Mouse (Mus musculus) CH12F3 (cell line): ENCODE results near the gene 1700003H04Rik.

ENCODE experiments used
- in situ Hi-C: fragments of 300-500 bp; cut with MboI; formaldehyde crosslinking; loops from 2 replicates; pipeline ENCODE4 v1.14.3; 2020; ENCODE audit warnings: low sequenced_read_pairs

The 1700003H04Rik gene

DNA sequence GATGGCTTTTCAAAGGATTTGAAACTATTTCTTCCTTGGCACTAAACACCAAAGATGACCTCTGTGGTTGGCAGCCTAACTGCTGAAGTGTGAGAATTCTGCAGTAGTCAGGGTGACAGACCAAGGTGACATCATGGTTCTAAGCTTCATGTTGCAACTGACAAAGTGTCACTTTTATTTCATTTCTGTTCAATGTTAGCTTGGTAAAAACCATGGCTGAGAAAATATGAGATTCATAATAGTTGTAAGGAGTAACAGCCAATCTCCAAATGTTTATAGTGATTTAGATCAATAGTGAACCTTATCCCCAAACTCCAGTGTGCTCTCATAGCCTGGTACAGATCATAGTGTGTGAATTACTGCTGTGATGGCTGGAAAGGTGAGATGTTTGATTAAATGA is at the start of gene 1700003H04Rik:
1700003H04Rik (minus strand) TSS at position 101 of the 400 bp plus-strand sequence.
- in situ Hi-C loops, result no loop called here

DNA sequence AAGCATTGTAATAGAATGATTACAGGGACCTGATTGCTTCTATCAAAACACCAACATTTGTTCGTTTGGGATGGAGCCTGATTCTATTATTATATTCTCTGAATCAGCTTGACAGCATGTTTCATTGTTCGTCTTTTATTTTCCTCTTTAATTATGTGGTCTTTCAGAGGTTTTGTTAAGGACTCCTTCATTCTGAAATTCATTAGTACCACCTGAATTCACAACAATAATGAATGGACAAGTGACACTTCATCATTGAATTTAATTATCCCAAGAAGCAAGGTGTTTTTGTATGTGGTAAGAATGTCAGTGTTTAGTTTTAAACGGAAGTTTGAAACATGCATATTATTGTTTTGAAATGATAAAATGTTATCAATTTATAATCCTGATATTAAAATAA is 42.1 kb upstream of the 1700003H04Rik start:
- in situ Hi-C loops, result no loop called here

DNA sequence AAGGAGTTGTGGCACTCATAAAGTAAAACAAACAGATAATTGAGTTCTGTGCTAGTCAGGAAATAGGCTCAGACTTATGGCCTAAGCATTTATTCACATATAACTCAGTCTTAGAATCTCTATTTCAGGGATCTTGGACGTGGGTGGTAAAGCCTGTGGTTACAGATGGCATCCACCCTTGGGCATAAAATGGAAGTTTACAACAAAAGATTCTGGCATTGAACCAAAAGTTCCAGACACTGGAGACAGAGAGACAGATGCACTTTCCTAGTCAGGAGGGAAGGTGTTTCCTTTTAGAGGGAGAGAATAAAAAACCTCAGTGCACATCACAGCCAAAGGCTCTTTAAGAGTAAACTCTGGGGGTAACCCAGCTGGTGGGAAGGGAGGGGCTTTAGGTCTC is 32.4 kb upstream of the 1700003H04Rik start:
- in situ Hi-C loops, result no loop called here

DNA sequence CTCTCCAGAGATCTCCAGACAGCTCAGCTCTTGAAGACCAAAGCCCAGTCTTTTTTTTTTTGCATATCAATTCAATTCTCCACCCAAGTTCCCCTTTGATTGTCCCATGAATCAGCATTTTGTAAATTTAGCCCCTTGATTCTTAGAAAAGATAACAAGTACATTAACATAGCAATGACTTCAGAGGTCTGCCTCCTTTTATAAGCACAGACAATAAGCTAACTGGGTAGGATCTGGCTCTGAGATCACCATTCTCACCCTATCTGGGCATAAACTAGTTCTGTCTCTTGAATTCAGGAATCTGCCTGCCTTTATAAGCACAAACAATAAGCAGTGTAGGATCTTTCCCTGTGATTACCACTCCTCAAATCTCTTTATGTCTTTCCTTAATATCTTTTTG is 29.1 kb upstream of the 1700003H04Rik start:
- in situ Hi-C loops, result no loop called here

DNA sequence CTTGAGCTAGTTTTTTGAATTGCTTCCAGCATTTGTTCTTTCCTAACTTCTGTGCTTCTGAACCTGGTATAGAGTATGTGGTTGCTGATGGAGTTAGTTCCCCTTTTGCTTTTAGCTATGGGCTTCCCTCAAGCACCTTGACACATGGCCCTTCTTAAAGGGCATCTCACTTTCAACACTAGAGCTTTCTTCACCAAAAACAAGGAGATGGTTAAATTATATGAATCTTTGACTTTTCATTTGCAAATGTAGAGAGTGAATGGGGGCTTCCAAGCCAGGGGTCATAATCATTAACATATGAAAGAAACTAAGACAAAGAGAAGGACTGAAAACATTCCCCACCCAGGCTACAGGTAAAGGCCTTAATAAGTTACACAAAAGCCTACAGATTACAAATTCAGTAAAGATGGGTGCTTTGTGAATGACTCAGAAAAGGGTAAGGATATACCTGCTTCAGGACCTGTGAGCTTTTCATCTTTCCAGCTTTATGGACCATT is 25.2 kb upstream of the 1700003H04Rik start:
- in situ Hi-C loops, result no loop called here

DNA sequence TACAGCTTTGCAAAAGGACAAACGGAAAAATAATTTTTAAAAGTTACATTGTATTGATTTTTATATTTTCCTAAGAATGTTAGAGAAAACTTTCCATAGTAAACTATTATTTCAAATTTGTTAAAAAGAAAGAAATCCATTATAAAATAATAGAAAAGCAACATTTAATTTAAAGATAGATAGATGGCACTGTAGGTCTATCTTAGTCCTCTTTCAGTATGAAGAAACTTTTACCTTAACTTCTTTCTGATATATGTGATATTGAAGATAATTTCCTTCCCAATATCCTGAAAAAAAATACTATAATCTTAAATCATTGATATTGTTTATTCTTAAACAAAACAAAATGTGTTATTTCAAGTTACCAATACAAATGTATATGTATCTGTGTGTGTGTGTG is 24.6 kb upstream of the 1700003H04Rik start:
- in situ Hi-C loops, result no loop called here

DNA sequence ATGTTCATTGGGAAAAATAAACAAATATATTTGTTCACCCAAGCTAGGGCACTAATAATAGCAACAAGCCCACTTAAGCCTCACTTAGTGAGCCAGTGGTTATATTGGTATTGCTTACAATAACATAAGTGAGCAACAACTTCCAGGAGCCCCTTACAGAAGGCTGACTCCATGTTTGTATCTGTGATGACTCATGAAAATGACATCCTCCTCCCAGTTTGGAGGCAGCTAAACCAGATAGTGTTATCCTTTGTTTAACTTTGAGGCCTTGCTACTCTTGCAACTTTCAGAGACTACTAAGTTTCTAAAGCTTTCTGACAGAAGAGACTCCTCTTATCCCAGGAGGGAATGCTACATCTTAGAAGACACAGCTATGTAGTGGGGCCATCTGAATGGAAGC is 16.9 kb upstream of the 1700003H04Rik start:
- in situ Hi-C loops, result no loop called here

DNA sequence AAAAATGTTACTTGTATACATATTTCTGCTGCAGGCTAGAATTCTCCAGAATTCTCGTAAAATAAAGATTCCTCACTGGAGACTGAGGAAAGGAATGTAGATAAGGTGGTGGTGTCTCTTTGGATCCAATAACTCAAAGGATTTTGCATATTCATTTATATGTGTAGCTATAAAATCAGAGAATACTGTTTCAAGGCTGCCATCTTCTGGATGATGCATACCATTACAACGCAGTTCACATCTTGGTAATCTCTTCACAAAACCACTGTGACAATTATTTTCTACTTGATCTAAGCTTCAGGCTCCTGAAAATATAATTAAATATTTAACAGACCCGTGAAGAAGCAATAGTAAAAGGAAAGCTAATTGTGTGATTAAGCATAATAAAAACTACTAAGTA is 6.6 kb upstream of the 1700003H04Rik start:
- in situ Hi-C loops, result no loop called here

DNA sequence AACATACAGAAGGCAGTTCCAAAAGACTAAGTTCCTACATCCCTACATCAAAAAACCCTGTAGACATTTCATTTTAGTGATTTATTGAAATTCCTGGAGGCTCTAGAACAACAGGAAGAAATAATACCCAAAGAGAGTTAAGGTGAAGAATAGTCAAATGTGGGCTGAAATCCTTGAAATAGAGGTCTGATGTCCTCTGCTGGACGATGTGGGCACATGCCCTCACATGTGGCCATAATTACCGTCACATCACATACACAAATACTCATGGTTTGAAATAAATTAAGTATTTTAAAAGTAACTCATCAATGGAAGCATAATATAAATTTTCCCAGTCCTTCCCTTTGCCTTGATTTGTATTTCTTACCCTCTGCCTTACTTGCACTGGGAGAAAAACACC is 4.9 kb upstream of the 1700003H04Rik start:
- in situ Hi-C loops, result no loop called here

DNA sequence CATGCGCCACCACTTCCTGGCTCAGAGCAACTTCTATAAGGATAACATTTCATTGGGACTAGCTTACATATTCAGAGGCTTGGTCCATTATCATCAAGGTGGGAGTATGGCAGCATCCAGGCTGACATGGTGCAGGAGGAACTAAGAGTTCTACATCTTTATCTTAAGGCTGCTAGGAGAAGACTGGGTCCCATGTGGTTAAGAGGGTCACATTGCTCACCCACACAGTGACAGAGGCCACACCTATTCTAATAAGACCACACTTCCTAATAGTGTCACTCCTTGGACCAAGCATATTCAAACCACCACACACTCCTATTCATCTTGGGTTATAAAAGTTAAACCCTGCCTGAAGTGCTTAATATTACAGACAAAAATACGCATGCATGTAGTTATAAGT is 23.6 kb downstream of the 1700003H04Rik start:
- in situ Hi-C loops, result no loop called here

DNA sequence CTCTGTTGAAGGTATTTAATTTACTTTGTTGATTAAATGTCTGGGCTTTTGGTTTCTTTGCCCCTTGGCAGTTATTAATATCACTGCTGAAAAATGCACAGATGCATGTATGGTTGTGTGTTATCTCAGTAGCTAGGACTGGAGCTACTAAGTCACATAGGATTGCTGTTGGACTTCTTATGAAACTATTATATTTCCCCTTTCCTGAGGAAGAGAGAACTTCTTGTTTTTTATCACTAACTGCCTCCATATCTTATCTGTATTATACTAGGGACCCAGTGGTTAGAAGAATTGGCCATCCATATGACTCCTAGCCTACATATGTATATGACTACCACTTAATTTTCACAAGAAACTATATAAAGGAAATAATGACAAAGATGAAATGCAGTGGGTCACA is 24.9 kb downstream of the 1700003H04Rik start:
- in situ Hi-C loops, result no loop called here

DNA sequence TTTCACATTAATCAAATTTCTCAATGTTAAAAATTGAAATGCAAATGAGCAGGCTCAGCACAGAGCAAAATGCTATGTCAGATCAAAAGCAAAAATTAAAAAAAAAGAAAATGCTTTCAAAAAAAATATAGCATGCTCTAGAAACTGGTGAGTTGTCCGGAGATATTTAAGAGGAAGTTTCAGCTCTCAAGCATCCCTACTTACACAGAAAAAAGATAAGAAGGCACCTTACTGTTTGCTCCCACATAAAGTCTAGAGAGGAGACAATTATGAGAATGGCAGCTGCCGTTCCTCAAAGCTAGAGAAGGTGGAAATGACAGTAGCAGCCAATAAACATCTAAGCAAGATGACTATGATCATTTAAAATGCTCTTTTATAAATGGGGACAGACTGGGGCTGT is 25.8 kb downstream of the 1700003H04Rik start:
- in situ Hi-C loops, result no loop called here

DNA sequence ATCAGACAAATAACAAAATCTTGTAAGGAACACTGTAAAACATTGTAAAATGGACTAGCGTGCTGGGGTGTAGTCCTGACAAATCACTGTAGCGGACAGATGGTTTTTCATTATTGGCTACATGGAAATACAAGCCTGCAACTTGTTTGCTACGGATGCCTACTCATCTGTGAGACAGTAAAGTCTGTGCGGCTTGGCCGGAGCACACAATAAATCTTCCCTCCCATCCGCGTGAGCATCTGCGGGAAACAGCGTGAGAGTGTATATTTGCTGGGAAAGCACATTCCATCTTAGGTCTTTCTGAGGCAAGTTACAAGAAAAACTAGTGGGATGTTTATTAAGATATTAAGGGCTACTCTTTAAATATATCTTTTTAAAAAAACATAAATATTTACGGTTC is 32.0 kb downstream of the 1700003H04Rik start:
- in situ Hi-C loops, result no loop called here

DNA sequence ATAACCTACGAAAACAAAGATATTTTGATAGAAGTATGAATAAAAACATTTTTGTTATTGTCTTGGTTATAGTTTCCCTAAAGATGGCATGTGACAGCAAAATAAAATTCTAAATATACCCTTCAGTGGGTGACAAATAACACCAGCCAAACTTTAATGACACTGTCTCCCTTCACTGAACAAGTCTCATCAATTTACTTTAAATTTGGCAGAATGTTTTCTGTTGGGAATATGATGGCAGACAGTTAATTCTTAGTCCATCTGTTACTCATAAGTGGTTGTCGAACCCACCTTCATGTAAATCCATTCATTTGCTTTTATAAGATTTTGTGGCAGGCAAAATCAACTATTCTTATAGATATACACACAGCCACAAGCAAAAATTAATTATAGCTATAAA is 42.6 kb downstream of the 1700003H04Rik start:
- in situ Hi-C loops, result no loop called here

DNA sequence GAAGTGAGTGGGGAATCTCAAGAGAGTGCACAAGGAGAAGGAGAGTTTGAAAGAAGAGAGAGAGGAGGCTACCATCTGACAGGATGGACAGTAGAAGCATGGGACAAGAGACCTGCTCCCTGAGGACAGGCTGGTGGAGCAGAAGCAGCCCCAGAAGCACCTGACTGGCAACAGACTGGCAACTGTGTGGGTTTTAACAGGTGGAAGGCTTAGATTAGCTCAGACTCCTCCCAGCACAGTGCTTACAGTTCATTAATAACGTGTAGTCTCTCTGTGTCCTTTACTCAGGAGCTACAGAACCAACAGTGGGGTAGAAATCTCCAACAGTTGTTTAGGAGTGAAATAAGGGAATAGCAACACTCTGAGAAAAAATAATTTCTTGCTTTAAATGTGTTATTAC is 44.3 kb downstream of the 1700003H04Rik start:
- in situ Hi-C loops, result no loop called here

DNA sequence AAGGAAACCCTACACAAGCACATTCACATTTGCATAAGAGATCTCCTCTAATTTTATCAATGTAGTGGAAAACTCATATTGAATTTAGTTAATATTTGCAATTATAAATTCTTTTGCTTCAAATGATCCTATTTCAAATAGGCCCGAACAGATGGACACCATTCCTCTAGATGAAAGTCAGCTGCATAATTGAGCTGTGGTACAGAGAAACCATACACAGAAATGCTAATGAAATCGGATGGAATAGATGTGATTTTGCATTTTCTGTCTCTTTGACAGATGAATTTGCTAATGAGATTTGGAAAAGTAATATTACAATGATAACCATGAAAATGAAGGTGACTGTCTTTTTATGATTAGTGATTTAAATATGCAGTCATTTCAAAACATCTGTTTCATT is 62.1 kb downstream of the 1700003H04Rik start:
- in situ Hi-C loops, result no loop called here
